Mouse (Mus musculus) spleen, adult 12 weeks (tissue): ENCODE measurements around the gene Slco4a1.
A peak's percentile ranks its signal among the peaks of the same experiment; 100 is the strongest.

Experiments used
- DNase-seq: peaks from one replicate; pipeline ENCODE4 v3.0.0; 2022; ENCODE audit warnings: low spot score

The Slco4a1 gene

DNA sequence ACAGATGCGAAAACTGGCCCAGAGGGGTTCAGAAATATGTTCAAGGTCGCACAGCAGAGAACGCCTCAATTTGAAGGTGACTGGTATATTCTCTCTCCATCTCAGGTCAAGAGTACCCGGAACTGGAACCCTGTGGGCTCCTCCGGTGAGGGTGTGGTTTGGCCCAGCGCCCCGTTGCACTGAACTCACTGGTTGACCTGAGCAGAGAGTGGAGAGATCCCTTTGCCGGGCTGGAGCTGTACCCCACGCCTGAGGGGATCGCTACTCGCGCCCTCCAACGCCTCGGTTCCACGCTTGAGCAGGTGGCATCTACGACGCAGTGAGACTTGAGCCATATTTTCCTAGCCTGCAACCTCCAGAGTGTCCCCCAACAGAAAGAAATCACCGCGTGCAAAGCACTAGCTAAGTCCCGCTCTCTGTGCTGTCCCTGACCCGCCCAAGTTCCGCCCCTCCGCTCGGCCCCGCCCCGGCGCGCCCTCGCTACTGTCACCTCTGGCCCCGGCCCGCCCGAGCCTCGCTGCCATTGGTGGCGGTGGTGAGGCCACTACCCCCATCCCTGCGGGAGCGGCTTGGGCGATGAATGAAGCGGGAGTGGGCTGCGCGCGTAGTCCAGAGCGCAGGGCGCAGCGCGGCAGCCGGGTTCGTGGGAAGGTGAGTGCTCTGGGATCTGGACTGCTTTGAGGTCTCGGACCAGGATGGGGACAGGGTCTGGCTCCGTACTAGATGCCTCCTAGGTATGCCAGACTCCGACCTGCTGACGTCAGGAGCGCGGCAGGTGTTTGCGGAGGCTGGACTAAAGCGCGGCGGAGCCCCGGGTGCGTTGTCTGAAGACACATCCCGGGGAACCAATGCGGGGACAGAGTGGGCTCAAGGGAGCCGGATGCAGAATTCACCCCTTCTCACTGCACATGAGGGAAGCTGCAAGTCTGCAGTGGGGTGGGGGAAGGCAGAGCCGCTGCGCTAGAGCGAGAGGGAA is at the start of gene Slco4a1:
Gene Slco4a1, plus strand, starts transcription at position 523 of the 976 bp plus-strand sequence.
- DNase-seq: peak; percentile 74

DNA sequence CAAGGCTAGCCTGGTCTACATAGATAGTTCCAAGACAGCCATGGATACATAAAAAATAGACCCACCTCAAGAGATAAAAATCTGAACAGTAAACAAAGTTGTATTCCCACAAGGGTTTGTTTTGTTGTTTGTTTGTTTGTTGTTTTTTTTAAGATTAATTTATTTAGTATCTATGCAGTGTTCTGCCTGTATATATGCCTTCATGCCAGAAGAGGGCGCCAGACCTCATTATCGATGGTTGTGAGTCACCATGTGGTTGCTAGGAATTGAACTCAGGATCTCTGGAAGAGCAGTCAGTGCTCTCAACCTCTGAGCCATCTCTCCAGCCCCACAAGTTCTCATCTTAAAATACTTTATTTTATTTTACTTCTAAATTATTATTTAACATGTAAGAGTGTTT is 47.6 kb upstream of the Slco4a1 start:
- DNase-seq: no peak

DNA sequence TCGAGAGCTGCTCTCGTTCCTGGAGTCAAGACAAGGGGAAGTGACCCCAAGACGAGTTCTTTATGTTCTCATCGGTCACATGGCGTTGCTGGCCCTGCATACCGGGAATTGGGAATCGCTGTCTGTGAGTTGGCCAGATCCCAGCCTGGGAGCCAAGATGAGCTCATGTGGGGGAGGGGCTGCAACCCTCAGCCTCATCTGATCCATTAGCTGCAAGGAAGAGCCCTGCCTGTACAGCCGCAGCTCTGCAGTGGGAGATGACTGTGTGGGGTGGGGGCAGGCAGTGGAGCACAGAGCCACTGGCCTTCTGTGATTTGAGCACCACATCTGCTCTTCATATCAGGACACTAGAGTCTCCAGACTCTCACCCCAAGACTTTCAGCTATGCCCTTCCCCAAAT is 45.6 kb upstream of the Slco4a1 start:
- DNase-seq: no peak

DNA sequence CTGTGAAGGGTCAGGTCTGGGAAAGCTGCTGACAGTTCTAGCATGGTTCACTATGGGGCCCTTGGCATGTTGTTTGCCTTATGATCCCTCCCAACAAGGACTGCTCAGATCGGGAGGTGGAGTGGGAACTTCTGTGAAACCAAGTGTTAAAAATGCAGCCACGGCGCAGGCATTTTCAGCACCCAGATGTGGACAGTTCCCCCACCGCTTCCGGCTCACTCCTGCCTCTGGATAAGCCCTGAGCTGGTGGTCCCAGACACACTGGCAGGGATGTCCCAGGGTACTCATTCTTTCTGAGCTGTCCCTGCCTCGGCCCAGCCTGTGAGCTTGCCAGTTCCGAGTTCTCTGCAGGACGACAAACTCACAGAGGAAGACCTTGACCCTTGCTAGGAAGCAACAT is 45.0 kb upstream of the Slco4a1 start:
- DNase-seq: no peak

DNA sequence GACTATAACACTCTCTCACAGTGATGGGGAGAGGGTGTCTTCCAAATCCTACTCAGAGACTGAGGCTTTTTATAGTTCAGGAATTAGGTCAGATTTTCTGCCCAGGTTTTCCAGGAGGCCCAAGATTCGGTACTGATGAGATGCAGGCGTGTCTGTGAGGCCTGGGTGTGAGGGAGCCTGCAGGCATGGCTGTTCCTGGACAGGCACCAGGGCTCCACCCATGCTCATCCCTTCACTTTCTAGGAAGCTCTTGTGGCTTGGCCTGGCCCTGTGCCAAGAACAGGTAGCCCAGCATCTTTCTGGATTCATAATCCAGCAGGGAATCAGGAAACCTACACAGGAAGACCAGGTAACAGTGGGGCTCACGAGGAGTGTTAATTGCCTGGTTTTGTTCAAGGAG is 40.4 kb upstream of the Slco4a1 start:
- DNase-seq: no peak

DNA sequence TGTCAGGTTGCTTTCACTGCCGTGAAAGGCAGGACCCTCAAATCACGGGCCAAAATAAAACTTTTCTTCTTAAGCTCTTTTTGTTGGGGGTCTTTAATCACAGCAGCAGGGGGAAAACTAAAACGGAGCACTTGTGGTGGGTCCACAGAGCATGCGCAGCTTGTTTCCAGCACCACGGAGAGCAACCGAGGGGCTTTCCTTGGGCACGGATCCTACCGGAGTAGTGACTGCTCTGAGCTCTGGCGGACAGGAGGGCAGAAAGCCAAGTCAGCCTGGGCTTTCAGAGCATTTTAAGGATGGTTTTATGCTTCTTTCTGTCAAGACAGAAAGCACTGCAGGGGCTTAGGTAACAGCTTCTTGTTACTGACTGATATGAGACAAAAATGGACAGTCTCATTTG is 38.3 kb upstream of the Slco4a1 start:
- no peak for DNase-seq

DNA sequence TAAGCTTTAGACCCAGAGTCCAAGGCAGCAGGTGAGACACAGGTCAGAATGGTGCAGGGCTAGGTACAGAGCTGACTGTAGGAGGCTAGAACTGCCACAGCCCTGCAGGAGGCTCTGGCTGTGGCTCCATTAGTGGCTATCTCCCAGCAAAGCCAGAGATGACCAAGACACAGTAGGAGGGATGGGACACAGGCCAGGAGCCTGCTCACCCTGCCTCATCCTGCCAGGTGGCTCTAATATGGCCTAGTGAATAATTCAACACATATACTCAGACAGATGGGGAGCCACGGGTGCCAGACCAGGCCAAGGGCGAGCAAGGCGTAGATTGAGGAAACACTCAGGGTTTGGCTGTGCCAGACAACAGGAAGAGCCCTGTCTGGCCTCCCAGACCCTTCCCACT is 35.4 kb upstream of the Slco4a1 start:
- no peak for DNase-seq

DNA sequence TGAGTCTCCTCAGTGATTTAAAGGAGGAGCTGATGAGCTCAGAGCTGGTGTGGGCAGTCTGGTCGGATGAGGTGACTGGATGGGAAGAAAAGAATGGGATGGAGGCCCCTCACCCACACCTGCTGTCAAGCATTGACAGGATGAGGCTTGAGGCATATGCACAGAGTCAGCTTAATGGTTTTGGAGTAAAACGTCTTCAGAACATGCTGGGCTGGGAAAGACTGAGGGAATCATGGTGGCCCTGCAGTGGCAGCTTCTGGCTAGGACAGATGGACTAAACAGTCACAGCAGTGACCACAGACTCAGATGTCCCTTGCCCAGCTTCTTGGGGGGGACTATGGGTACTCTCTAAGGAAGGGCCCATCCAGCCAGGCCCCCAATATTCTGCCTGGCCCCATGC is 30.9 kb upstream of the Slco4a1 start:
- no peak for DNase-seq

DNA sequence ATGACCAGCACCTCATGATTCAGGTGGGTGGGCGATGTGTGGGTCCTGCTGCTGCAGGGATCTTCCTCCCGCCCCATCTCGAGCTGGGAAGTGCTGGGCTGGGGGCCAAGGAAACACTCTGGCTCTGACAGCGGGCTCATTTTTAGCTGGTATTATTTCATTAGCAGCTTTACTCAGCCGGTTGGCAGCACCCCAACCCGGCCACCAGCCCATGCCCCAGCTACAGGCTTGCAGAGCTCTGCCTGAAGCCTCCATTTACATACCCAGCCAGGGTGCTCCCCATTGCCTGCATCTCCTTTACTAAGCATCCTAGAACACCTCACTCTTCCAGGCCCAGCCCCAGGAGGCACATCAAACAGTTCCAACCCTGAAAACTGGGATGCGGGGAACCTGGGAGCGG is 29.0 kb upstream of the Slco4a1 start:
- no peak for DNase-seq

DNA sequence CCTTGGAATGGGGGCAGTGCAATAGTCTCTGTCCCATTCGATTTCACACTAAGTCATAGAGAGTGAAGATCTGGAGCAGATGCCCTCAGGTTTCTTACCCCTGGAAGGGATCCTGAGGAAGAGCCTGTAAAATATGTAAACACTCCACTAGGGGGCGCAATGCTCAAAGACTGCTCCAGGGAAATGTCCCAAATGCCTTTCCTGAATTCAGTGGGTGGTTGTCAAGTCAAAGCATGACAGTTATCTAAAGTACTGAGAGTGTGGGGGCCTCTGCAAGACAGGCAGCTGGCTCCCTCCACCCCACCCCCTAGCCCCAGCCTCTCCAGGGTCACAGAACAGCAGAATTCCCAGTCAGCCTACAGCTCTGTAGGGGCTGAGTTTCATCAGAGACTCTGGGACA is 27.7 kb upstream of the Slco4a1 start:
- no peak for DNase-seq

DNA sequence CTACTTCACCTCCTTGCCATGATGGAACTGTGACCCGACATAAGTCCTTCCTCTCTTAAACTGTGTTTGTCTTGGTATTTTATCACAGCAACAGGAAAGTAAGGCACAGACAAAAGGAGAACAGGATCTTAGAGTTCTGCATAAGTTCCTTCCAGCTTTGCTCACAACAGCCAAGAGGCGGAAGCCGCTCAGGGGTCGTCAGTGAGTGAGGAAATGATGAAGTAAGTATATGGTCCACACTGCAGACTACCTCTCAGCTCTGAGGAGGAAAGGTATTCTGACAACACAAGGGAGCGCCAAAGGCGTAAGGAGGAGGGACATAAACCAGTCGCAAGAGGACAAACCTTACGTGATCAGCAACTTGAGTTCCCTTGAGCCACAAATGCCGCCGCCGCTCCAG is 25.4 kb upstream of the Slco4a1 start:
- no peak for DNase-seq

DNA sequence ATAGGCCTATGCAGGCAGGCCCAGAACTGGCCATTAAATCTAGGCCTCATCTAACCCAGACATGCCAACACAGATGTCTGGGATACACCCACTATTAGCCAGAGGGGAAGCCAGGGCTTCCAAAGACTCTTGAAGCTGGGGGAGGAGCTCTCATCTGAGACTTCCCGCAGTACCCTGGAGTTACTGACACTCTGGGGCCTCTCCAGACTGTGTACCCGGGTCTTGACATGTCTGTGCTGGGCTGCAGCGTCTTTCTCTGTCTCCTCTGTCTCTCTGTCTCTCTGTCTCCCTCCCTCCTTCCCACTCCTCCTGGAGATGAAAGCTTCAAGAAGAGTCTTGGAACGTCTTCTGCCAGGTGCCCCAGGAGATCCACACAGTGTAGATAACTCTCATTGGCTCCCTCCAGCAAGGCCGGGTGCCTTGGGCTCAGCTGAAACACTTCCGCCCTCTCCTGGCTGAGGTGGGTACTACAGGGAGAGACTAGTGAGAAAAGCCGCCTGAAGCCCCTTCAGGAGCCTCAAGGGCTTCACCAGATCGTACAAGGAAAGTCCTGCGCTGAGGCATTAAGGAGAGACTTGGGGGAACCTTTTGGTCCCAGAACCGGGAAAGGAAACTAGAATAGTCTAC is 23.9 kb upstream of the Slco4a1 start:
- peak; percentile 48 for DNase-seq

DNA sequence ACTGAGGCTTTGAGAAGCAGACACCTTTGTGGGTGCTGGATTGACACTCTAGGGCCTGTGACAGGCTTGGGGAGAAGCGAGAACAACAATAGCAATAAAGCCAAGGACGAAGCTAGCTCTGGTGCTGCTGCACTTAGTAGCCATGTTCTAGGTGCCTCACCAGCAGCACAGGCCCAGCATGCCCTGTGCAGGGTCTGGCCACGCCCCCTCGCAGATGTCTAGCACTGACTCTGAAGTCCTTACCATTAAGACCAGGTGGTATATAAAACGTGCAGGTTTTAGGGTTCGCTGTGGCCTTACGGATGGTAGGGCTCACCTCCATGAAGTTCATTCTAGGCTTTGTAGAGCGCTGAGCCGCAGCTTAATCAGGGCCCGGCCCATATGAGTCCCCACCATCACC is 23.3 kb upstream of the Slco4a1 start:
- no peak for DNase-seq

DNA sequence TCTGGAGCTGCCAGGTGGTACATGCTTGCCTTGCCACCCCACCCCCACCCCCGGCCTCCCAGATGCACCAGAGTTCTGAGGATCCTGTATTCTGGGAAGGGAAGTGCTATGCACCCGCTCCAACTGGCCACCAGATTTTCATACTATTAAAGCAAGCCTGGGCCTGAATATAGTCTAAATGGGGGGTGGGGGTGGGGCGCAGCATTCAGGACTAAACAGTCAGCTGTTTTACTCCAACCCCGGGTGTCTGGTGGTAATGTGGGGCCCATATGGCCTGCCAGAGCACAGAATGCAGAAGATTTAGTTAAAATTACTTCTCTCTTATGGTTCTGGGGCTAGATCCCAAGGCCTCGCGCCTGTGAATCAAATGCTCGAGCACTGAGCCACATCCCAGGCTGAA is 22.7 kb upstream of the Slco4a1 start:
- no peak for DNase-seq

DNA sequence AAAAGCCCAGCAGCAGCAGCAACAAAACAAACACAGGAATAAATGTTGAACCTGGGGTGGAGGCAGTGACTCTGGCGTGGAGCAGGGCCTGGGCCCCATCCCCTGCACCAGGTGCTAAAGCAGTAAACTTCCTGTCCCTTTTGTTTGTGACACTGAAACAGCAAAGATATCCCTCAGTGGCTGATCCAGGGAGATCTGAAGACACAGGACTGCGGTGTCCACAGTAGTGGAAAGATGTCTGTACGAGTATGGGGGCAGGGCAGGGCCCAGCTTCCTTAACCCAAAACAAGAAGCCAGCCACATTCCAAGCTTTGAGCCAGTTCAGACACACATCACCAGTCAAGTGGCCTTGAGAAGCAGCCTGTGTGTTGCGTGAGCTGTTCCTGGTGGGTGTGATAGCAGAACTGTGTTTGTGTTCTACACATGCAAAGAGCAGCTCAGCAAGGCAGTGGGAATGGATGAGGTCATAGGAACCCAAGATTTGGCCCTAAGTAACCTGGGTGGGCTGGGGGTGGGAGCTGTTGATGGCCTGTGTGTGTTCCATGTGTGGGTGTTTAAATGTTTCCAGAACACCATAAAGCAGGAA is 20.6 kb upstream of the Slco4a1 start:
- no peak for DNase-seq

DNA sequence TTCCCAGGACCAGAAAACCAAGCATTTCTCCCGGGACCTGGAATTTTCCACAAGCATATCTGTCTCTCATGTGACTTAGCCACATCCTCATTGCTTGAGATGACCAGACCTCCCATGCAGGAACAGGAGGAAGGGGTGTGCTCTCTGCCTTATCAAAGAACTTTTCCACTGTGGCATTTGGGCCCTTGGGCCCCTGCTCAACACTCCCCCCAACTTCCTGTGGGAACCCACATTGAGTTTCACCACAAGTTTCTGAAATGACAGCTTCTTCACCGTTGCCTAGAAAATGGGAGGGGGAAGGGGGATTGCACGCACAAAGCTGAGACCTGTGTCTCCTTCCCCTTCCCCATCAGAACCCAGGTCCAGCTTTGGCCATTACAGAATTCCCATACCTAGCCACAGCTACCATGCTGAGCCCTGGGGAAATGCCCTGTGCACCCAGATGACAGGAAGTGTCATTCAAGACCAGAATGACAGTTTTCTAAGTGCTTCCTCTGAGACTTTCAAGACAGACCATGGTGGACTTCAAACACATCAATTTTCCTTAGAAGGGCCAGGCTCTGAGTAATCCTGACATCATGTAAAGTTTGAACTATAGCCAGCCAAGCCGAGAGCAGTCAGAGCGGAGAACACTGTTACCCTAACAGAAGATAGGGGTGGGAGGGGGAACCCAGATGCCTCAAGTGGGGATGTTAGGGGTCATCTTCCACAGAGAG is 18.7 kb upstream of the Slco4a1 start:
- no peak for DNase-seq

DNA sequence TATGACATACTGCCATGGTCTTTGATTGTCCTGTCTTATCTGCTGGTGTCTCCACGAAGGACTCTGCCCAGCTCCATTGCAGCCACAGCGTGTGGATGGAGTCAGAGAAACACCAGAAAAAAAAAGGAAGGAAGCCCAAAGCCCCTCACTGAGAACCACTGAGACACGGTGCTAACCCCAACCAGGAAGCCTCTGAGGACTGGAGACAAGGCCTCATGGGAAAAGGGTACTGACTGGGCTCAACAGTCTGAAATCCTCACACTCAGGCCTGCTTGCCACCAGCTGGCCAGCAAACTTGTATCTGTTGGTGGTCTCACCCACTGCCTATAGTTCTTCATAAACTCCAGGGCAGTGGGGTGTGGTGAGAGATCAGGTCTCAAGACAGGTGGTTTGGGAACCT is 16.3 kb upstream of the Slco4a1 start:
- no peak for DNase-seq

DNA sequence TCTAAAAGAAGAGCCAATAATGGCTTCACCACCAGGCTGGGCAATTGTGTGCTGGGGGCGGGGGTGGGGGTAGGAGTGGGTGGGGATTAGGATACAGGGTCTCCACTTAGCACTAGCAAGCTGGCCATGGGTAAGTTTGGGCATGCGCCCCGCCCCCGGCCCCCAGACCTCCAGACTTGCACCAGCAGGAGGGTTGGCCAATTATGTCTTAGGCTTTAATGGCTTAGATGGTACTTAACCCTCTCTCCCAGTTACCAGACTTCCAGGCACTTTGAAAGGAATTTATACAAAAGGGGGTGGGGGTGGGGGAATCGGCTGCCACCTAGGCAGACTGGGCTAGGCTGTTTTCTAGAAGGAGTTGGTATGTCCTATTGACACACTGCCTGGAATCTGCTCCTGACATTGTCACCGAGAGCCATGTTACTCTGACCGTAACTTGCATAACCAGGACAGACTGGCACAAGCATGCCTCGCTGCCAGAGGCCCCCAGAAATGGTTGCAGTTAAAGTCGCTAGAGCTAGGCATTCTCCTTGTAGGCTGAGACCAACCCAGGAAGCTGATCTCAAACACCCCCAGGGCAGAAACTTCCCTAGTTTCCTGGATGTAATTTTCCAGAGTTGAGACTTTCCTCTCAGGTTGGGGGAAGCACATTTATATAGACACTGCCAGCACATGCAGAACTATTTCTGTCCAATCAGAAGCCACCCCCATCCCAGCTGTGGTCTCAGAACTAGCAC is 15.3 kb upstream of the Slco4a1 start:
- no peak for DNase-seq

DNA sequence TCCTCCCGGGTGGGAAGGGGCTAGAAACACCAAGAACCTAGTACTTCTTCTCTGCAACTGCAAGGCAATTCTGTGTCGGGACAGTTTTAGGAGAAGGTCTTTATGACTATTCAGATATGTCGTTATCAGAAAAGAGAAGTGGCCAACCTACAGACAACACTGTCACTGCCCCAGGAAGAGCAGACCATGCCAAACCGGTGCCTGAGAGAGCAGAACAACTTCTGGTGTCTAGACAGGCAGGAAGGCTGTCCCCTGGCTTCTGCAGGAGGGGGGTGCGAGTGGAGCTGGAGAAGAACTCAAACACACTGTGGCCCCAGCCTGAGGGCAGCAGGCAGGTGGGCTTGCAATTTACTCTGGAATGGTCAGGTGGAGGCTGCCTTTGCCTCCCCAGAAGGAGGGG is 14.0 kb upstream of the Slco4a1 start:
- DNase-seq: no peak

DNA sequence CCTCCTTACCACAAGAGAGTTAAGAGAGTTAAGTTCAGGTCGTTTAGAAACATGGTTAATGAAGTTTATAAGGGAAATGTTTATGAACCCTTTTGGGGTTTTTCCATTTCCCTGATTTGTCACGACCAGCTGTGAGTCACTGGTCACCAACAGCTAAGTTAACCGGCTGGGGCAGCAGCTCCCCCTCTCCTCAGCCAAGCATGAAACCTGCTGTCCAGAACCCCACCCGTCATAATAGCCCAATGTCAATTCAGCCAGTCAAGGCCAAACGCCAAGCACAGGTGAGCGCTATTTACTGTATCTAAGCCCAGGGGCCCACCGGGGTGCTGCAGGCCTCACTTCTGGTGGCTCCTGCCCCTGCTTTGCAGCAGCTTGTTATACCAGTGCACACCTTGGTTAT is 12.2 kb upstream of the Slco4a1 start:
- DNase-seq: no peak

DNA sequence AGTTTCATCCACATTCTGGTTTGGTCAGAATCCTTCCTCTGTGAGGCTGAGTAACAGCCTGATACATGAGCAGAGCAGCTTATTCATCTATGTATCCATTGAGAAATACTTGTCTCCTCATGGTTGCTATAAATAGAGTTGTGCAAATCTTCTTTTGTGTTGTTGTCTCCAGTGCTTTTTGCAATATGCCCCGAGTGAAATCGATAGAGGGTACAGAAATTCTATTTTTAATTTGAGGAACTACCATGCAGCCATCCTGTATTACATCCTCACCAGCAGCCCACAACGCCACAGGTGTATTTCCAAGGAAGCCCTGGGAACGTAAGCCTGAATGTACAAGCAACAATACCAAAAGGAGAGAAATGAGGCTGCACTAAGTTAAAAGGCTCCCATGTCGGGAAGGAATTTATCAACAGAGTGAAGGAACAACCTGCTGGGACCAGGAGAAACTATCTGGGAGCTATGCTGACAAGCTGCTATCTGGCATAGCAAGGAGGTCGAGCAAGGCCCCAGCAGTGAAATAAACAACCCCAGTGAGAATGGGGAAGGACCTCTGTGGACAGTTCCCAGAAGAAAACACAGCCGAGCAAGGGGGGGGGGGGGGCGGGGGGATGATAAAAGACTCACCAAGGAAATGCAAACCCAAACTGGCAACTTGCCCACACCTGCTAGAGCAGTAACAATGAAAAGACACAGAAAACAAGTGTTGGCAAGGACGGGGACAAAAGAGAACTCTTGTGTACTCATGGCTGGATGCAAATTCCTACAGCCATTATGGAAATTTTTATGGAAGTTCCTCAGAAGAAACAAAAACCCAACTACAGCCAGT is 10.9 kb upstream of the Slco4a1 start:
- no peak for DNase-seq
